Mouse (Mus musculus) cerebellum, adult 2 months (tissue): ENCODE results near the gene Fbxw7. TPM values are rescaled to one million over a fixed set of nuclear protein-coding genes. Genes with fewer than 3 reads are reported as not detected.

ENCODE experiments used
- DNase-seq, 2 experiments: peaks; one replicate each; pipeline ENCODE4 v3.0.0; 2021
- H3K27ac ChIP-seq: fragments of 200-500 bp; 2 replicates; pipeline ENCODE4 v1.5.1; 2012; ENCODE audit warnings: low read length, control low read depth, inconsistent platforms; ENCODE audit not compliant: insufficient read depth
- H3K27me3 ChIP-seq: fragments of 200-500 bp; 2 replicates; pipeline ENCODE4 v1.6.1; 2012; ENCODE audit warnings: inconsistent platforms, mild to moderate bottlenecking, low read length, moderate library complexity; ENCODE audit not compliant: control insufficient read depth, insufficient read depth
- H3K4me1 ChIP-seq: fragments of 200-500 bp; 2 replicates; pipeline ENCODE4 v1.6.1; 2011; ENCODE audit warnings: low read length; ENCODE audit not compliant: control insufficient read depth, insufficient read depth
- H3K4me3 ChIP-seq: fragments of 200-500 bp; replicated peaks from 2 replicates; pipeline ENCODE3; 2011; ENCODE audit warnings: mild to moderate bottlenecking, low read depth, low read length, control low read depth; ENCODE audit not compliant: insufficient read depth
- CTCF ChIP-seq: fragments of 200-500 bp; IDR thresholded peaks from 2 replicates; pipeline ENCODE4 v1.5.1; 2011; ENCODE audit warnings: low read depth, mild to moderate bottlenecking, control low read depth, low read length, moderate library complexity, borderline replicate concordance; ENCODE audit not compliant: insufficient read depth
- POLR2A ChIP-seq: fragments of 200-500 bp; IDR thresholded peaks from 2 replicates; pipeline ENCODE4 v1.6.1; 2011; ENCODE audit warnings: low read length, control low read depth, borderline replicate concordance; ENCODE audit not compliant: insufficient read depth
- WGBS: fragments of 180-500 bp; shearing (Covaris S2); methylation state at CpG from one replicate; pipeline ENCODE4 v1.1.7; 2018; 5-methylcytosine and 5-hydroxymethylcytosine counted together
- polyA plus RNA-seq: library from polyadenylated mRNA; depleted of rRNA; stranded (reverse); fragments of >200 nt; gene quantifications from 2 replicates; pipeline ENCODE4 v1.2.3, GENCODE M21; 2012

Fbxw7 gene
- polyA plus RNA-seq, 1 experiment, result 76.2 TPM

DNA sequence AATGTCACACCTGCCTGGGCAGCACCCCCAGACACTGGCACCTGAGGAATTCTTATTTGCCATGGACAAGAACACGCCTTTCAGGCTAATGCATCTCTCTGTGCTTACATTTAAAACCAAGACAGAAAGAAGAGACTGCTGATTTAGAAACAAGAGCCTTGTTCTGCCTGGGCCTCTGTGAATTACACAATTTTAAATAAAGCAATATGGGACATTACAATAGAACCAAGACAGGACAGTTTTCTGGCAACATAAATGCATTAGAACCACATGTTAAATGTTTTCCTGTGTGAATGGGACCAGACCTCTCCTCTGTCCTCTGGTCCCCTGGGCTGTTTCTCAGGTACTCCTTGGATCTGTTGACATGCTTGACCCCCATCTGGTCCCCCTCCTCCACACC lies 39.0 kb upstream of the Fbxw7 start:
- no peak for DNase-seq
- no peaks in the 10 kb centered on the region for H3K27me3 ChIP-seq
- H3K4me3 ChIP-seq, result no peak overlapping the region
- 81% methylated on average over 1 of the region's 1 CpGs for WGBS
- TF ChIP-seq CTCF (no peak), POLR2A (no peak)
- no peak overlapping the region for H3K27ac ChIP-seq
- H3K4me1 ChIP-seq, result no peaks in the 10 kb centered on the region

DNA sequence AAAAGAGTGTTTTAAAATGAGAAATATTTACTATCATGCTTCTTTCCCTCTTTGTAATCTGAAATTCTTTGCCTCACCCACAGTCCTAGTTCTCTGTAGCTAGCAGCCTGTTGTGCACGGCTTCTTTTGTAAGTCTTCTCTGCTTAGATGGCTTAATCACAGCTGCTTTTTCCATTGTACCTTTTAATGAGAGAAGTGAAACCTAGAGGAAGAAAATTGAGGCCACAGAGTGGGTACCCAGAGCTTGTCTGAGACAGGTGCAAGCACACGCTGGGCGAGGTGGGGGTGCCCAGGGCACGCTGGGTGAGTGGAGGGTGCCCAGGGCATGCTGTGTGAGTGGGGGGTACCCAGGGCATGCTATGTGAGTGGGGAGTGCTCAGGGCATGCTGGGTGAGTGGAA lies 27.2 kb upstream of the Fbxw7 start:
- Histone ChIP-seq H3K4me1 (no peaks in the 10 kb centered on the region), H3K27ac (no peak overlapping the region), H3K4me3 (no peak overlapping the region), H3K27me3 (no peaks in the 10 kb centered on the region)
- WGBS, result 88% methylated on average over 4 of the region's 4 CpGs
- no peak for DNase-seq
- TF ChIP-seq CTCF (no peak), POLR2A (no peak)

DNA sequence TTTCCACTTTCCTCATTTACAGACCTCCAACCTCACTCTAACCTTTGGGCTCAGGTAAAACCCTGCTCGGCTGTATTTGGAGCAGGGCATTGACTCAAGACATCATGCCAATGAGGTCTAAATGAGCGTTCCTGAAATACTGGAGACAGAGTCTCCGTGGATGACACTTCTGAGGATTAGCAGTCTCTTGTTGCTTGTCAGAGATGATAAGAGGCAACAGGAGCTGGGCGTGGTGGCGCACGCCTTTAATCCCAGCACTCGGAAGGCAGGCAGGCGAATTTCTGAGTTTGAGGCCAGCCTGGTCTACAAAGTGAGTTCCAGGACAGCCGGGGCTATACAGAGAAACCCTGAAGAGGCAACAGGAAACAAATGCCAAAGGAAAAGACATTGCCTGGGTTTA lies 11.0 kb upstream of the Fbxw7 start:
- DNase-seq, result no peak
- no peak for TF ChIP-seq CTCF
- no peak for TF ChIP-seq POLR2A
- H3K4me3 ChIP-seq, result no peak overlapping the region
- 81% methylated on average over 9 of the region's 9 CpGs for WGBS
- no peaks in the 10 kb centered on the region for H3K27me3 ChIP-seq
- no peak overlapping the region for H3K27ac ChIP-seq
- no peaks in the 10 kb centered on the region for H3K4me1 ChIP-seq

DNA sequence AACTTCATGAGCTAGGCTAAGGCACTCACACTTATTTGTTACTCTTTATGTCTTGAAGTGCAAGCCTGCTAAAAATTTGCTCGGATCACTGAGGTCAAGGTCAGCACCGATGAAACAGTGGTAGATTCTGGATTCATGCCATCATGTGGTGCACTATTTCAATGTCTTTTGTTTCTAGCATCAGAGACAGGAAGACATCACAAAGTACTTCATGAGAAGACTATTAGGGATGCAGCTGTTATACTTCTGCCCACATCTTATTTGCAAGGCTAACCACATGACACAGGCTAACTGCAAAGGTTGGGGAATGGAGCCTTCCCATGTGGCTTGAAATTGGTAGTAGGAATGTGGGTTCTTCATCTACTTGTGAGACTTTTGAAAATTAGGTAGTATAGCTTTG lies 8.9 kb upstream of the Fbxw7 start:
- TF ChIP-seq CTCF (no peak), POLR2A (no peak)
- WGBS, result 52% methylated on average over 2 of the region's 2 CpGs
- no peaks in the 10 kb centered on the region for H3K27me3 ChIP-seq
- H3K4me3 ChIP-seq, result no peak overlapping the region
- H3K4me1 ChIP-seq, result no peaks in the 10 kb centered on the region
- no peak for DNase-seq
- no peak overlapping the region for H3K27ac ChIP-seq

DNA sequence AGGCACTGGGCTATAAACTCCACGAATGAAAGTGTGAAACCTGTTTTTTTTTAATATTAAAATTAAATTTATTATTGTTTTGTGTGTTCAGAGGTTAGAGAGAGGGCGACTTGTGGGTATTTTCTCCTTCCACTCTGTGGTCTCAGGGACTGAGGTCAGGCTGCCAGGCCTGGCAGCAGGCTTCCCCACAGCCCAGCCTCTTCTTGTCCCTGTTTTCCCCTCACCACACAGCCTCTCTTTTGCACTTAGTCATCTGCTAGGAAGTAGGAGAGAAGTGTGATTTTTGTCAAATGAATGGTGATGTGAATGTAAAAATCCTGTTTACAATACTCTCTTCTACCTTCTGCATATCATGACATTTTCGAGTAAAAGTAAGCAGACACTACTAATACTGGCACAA lies 7.2 kb upstream of the Fbxw7 start:
- DNase-seq, result no peak
- 79% methylated on average over 3 of the region's 3 CpGs for WGBS
- TF ChIP-seq CTCF, result no peak
- no peak for TF ChIP-seq POLR2A
- H3K27ac ChIP-seq, result no peak overlapping the region
- H3K4me1 ChIP-seq, result no peaks in the 10 kb centered on the region; the same call in 1 of the 2 replicates
- H3K27me3 ChIP-seq, result no peaks in the 10 kb centered on the region
- no peak overlapping the region for H3K4me3 ChIP-seq

DNA sequence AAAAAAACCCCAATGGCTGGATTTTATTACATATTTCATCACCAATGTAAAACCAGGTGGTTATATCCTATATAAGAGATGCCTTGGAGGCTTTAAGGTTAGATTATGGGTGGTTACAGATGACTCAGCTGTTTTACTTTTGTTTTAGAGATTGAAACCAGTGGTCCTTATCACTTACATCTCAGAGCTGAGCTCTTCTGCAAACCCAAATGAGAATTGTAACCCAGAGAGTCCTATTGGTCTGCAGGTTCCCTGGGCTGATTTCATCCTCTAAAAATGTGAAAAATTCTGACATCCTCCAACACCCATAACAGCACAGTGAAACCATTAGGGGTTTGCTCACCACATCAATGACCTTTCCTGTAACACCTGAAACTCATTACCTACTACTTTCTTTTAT lies 6.2 kb upstream of the Fbxw7 start:
- TF ChIP-seq CTCF (no peak), POLR2A (no peak)
- Histone ChIP-seq H3K27me3 (no peaks in the 10 kb centered on the region), H3K4me1 (no peaks in the 10 kb centered on the region; the same call in 1 of the 2 replicates), H3K27ac (no peak overlapping the region), H3K4me3 (no peak overlapping the region)
- DNase-seq, result no peak

DNA sequence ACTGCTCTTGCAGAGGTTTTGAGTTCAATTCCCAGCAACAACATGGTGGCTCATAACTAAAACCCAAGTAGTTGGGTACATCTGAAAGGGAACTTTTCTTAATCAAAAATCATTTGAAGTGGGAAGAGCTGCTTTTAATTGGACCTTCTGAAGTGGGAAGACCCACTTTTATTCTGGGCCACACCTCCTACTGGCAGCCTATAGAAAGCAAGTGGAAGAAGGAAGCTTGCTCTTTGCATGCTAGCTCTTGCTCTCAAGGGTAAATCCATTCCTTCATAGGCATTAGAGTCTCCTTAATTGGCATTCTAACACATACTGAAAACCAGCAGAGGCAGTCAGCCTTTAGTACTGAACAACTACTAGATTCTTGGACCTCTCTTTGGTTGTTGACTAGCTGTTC lies 4.3 kb upstream of the Fbxw7 start:
- H3K27ac ChIP-seq, result no peak overlapping the region
- H3K4me1 ChIP-seq, result no peaks in the 10 kb centered on the region; the same call in 1 of the 2 replicates
- no peak for DNase-seq
- H3K27me3 ChIP-seq, result no peaks in the 10 kb centered on the region
- TF ChIP-seq POLR2A, result no peak
- no peak overlapping the region for H3K4me3 ChIP-seq

DNA sequence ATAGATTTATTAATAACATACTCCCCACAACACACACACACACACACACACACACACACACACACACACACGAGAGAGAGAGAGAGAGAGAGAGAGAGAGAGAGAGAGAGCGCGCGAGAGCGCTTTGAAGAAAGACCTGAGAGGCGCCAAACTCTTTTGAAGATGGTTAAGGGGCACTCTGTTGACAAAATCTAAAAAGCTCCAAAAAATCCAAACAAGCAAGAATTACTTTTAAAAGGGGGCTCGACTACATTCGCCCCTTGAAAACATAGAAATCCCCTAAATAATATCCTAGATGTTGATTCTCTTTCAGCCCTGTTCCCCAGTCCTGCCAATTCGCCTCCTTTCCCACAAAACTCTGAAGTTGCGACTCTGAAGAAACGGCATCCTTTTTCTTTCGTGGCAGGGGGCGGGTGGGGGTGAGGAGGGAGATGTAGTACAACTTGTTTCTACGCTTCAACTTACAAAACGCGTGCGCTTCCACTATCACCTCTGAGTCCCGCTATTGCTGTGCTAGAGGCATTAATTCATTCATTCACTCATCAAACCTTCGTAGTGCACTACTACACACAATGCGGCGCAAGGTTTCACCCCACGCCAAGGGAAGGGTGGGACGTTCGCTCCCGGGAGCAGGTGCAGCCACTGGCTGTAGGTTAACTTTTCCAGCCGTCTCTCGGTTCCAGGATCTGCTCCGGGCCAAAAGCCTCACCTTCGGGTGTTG lies 1.5 kb upstream of the Fbxw7 start:
- peak in 1 of 2 experiments; percentile 4 for DNase-seq
- Histone ChIP-seq H3K27me3 (no peaks in the 10 kb centered on the region), H3K4me1 (no peaks in the 10 kb centered on the region; the same call in 1 of the 2 replicates), H3K4me3 (peak overlapping the region; percentile 92), H3K27ac (peak overlapping the region; percentile 67)
- TF ChIP-seq POLR2A, result no peak
- no peak for TF ChIP-seq CTCF
- under 1% methylated on average over 29 of the region's 29 CpGs for whole genome bisulfite sequencing
